In the genomic region with DNA sequence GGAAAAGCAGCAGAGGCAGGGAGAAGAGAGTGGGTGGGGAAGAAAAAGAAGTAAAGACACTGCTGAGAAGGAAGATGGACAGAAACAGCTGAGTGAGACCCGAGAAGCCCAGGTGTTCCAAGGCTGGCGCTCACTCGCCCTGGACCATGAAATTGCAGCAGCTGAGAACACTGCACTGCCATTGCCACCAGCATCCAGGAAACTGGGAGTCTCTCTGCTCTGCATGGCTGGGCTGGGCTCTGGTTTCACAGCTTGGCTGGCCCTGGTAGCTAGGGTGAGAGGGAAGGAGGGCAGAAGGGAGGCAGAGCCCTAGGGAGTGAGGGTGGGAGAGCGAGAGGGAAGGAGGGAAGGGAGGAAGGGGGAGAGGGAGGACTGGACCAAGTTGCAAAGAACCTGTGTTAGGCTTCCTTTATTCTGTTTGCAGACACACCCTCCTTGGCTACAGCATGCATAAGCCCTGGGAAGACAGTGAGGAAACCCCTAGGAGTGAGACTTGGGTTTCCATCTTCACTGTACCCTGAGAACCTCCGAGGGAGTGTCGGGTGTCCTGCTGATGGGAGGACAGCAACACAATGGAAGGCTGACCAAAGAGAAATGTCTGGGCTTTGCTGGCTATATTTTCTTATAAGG, we compare ENCODE assay signal across 16 mouse cellular contexts. TPM values are rescaled to one million over a fixed set of nuclear protein-coding genes. Genes with fewer than 3 reads are reported as not detected.
DNase-seq lines count a peak whose midpoint lies in the region; ATAC-seq and TF ChIP-seq lines count a peak whose summit lies in the region.
"Had no signal": no experiment of that assay in that cellular context is flagged by ENCODE, and none has a peak within 500 bp of the region (broad histone marks: within the 10 kb centered on the region; RNA-seq: fewer than 3 reads in every experiment).

No protein-coding gene starts in this region.

- no peak overlapping the region for H3K27ac ChIP-seq in intestine, embryonic 15.5 days
- H3K27ac ChIP-seq in intestine, embryonic 16.5 days (ENCODE audit: low read length): no peak overlapping the region
- H3K27ac ChIP-seq in limb, embryonic 14.5 days (replicated peaks; ENCODE audit: low read depth, low read length): no peak overlapping the region
- H3K27ac ChIP-seq: heart, embryonic 13.5 days; lung, embryonic 15.5 days; midbrain, embryonic 13.5 days had no signal

- H3K36me3 ChIP-seq in intestine, embryonic 15.5 days: no peaks in the 10 kb centered on the region
- no peaks in the 10 kb centered on the region for H3K36me3 ChIP-seq in intestine, embryonic 16.5 days (ENCODE audit: control insufficient read depth, insufficient read depth, low read length)
- no peaks in the 10 kb centered on the region for H3K36me3 ChIP-seq in limb, embryonic 14.5 days (ENCODE audit: control insufficient read depth, insufficient read depth, low read length)
- H3K36me3 ChIP-seq: heart, embryonic 13.5 days; lung, embryonic 15.5 days; midbrain, embryonic 13.5 days had no signal

- no peaks in the 10 kb centered on the region for H3K27me3 ChIP-seq in intestine, embryonic 15.5 days (replicated peaks)
- H3K27me3 ChIP-seq in intestine, embryonic 16.5 days (replicated peaks; ENCODE audit: control insufficient read depth, insufficient read depth, low read length): no peaks in the 10 kb centered on the region
- no peaks in the 10 kb centered on the region for H3K27me3 ChIP-seq in limb, embryonic 14.5 days (ENCODE audit: control insufficient read depth, insufficient read depth, low read length)
- H3K27me3 ChIP-seq: heart, embryonic 13.5 days; lung, embryonic 15.5 days had no signal

- 0 out of 2 replicates have a peak, but pooled peaks have one; percentile 34 for ATAC-seq in intestine, embryonic 15.5 days
- ATAC-seq in intestine, embryonic 16.5 days: no peak
- ATAC-seq in limb, embryonic 14.5 days (ENCODE audit: low FRiP score, low read depth): peak; percentile 92
- ATAC-seq in megakaryocyte, adult 5-6 weeks (ENCODE audit: poor library complexity, severe bottlenecking): no peak
- no peak for ATAC-seq in megakaryocyte-erythroid progenitor cell, adult 5-6 weeks (replicated peaks; ENCODE audit: low FRiP score, low TSS enrichment, poor library complexity, severe bottlenecking)
- ATAC-seq: midbrain, embryonic 13.5 days; Patski had no signal

- no peak for TF ChIP-seq POLR2A in limb, embryonic 14.5 days (IDR thresholded peaks at IDR 0.05; ENCODE audit: borderline replicate concordance, extremely low read depth, insufficient read depth, insufficient read length)

- DNase-seq in embryo, embryonic 11 days: peak; percentile 51
- DNase-seq in forelimb bud, embryonic 11.5 days (ENCODE audit: low read depth, low spot score): peak; percentile 34
- DNase-seq in limb, embryonic 14.5 days (ENCODE audit: low spot score): peak; percentile 67
- no peak for DNase-seq in layer of hippocampus, adult 9-11 months
- DNase-seq: adrenal gland, adult 8-10 months; right cerebral cortex, postnatal 4 days had no signal

- H3K4me3 ChIP-seq in intestine, embryonic 15.5 days (replicated peaks): no peak overlapping the region
- H3K4me3 ChIP-seq in intestine, embryonic 16.5 days (ENCODE audit: low read length): no peak overlapping the region
- H3K4me3 ChIP-seq in limb, embryonic 14.5 days (replicated peaks; ENCODE audit: low read length): no peak overlapping the region
- H3K4me3 ChIP-seq: heart, embryonic 13.5 days; lung, embryonic 15.5 days; midbrain, embryonic 13.5 days had no signal

- no peak overlapping the region for H3K9ac ChIP-seq in intestine, embryonic 15.5 days
- H3K9ac ChIP-seq in intestine, embryonic 16.5 days (ENCODE audit: low read depth, low read length): no peak overlapping the region
- no peak overlapping the region for H3K9ac ChIP-seq in limb, embryonic 14.5 days (ENCODE audit: low read depth, low read length, severe bottlenecking)
- H3K9ac ChIP-seq: heart, embryonic 13.5 days; lung, embryonic 15.5 days; midbrain, embryonic 13.5 days had no signal

- no peak overlapping the region for H3K4me2 ChIP-seq in intestine, embryonic 15.5 days (replicated peaks)
- no peak overlapping the region for H3K4me2 ChIP-seq in intestine, embryonic 16.5 days (ENCODE audit: low read depth, low read length)
- H3K4me2 ChIP-seq in limb, embryonic 14.5 days (replicated peaks; ENCODE audit: low read depth, low read length, severe bottlenecking): no peak overlapping the region
- H3K4me2 ChIP-seq: heart, embryonic 13.5 days; lung, embryonic 15.5 days; midbrain, embryonic 13.5 days had no signal

- no peaks in the 10 kb centered on the region for H3K9me3 ChIP-seq in intestine, embryonic 15.5 days
- no peaks in the 10 kb centered on the region for H3K9me3 ChIP-seq in intestine, embryonic 16.5 days (ENCODE audit: control insufficient read depth, low read length)
- no peaks in the 10 kb centered on the region for H3K9me3 ChIP-seq in limb, embryonic 14.5 days (ENCODE audit: control insufficient read depth, low read length)
- H3K9me3 ChIP-seq: heart, embryonic 13.5 days; lung, embryonic 15.5 days; midbrain, embryonic 13.5 days had no signal

- 68% methylated on average over 6 of the region's 6 CpGs for WGBS in intestine, embryonic 15.5 days
- 70% methylated on average over 6 of the region's 6 CpGs for WGBS in intestine, embryonic 16.5 days
- WGBS in limb, embryonic 14.5 days: 55% methylated on average over 6 of the region's 6 CpGs

- H3K4me1 ChIP-seq in intestine, embryonic 15.5 days (replicated peaks): 0 out of 2 replicates have a peak, but pooled peaks cover under 1% of the 10 kb centered on the region
- H3K4me1 ChIP-seq in intestine, embryonic 16.5 days (ENCODE audit: control insufficient read depth, insufficient read depth, low read length): peaks cover 3% of the 10 kb centered on the region; the same call in 1 of the 2 replicates
- no peaks in the 10 kb centered on the region for H3K4me1 ChIP-seq in limb, embryonic 14.5 days (ENCODE audit: control insufficient read depth, insufficient read depth, low read length)
- H3K4me1 ChIP-seq: lung, embryonic 15.5 days had no signal

RNA-seq across cellular contexts. Expression of gene Prr15, which starts 44.4 kb away (rescaled TPM):
- polyA plus RNA-seq in intestine, embryonic 15.5 days (2015; fragmentation: Nextera tagmentation; extraction: Ambion mirVana): 11.3 and 11.7 TPM in 2 replicates
- 11.3 and 17.0 TPM in 2 replicates for polyA plus RNA-seq in intestine, embryonic 16.5 days (2015; fragmentation: Nextera tagmentation; extraction: Ambion mirVana)
- 0.28 and 0.35 TPM in 2 replicates for polyA plus RNA-seq in limb, embryonic 14.5 days (2012; rRNA removed)
- polyA plus RNA-seq in limb, embryonic 14.5 days (2014; fragmentation: Nextera tagmentation; extraction: Ambion mirVana): 0.40 and 0.76 TPM in 2 replicates
- total RNA-seq in megakaryocyte, adult 5-6 weeks (2015): 0.27 TPM in 1 of 2 replicates, not detected in the other
- not detected in 2 replicates for total RNA-seq in megakaryocyte, adult 5-6 weeks (2017)
- total RNA-seq in megakaryocyte-erythroid progenitor cell, adult 5-6 weeks (2014; fragmentation: Nextera tagmentation): 0.52 TPM in 1 of 2 replicates, not detected in the other
- total RNA-seq in megakaryocyte-erythroid progenitor cell, adult 5-6 weeks (2017): 0.19 TPM in 1 of 2 replicates, not detected in the other
- total RNA-seq: CH12.LX had no signal

RNA-seq across cellular contexts. Expression of gene Wipf3, which starts 59.4 kb away (rescaled TPM):
- 1.1 and 1.9 TPM in 2 replicates for polyA plus RNA-seq in intestine, embryonic 15.5 days (2015; fragmentation: Nextera tagmentation; extraction: Ambion mirVana)
- polyA plus RNA-seq in intestine, embryonic 16.5 days (2015; fragmentation: Nextera tagmentation; extraction: Ambion mirVana): 1.7 and 1.8 TPM in 2 replicates
- polyA plus RNA-seq in limb, embryonic 14.5 days (2012; rRNA removed): 5.4 and 5.6 TPM in 2 replicates
- 1.8 and 2.4 TPM in 2 replicates for polyA plus RNA-seq in limb, embryonic 14.5 days (2014; fragmentation: Nextera tagmentation; extraction: Ambion mirVana)
- not detected in 2 replicates for total RNA-seq in megakaryocyte, adult 5-6 weeks (2015)
- total RNA-seq in megakaryocyte, adult 5-6 weeks (2017): 0.04 TPM in 1 of 2 replicates, not detected in the other
- total RNA-seq in megakaryocyte-erythroid progenitor cell, adult 5-6 weeks (2014; fragmentation: Nextera tagmentation): not detected in 2 replicates
- not detected in 2 replicates for total RNA-seq in megakaryocyte-erythroid progenitor cell, adult 5-6 weeks (2017)
- total RNA-seq: neutrophil, adult 5-6 weeks had no signal

Comparison
In these comparisons a context has a peak if more than half of its experiments do, and no peak if none do; other contexts are left out.
1. ATAC-seq: peak in intestine, embryonic 15.5 days (single experiment) and limb, embryonic 14.5 days (single experiment); none in intestine, embryonic 16.5 days (single experiment), megakaryocyte, adult 5-6 weeks (single experiment) and megakaryocyte-erythroid progenitor cell, adult 5-6 weeks (single experiment).